Mouse (Mus musculus): Measurements from ENCODE around the gene Isg15. TPM values are rescaled to one million over a fixed set of nuclear protein-coding genes. Genes with fewer than 3 reads are reported as not detected.
"Not testable (repeated sequence)": the region's sequence is repeated elsewhere in the genome, so short reads cannot be mapped to it uniquely, and the experiment has no call there.

Gene Isg15
- total RNA-seq, 2 experiments from 2014 or later, result 3.5 to 7.0 TPM

DNA sequence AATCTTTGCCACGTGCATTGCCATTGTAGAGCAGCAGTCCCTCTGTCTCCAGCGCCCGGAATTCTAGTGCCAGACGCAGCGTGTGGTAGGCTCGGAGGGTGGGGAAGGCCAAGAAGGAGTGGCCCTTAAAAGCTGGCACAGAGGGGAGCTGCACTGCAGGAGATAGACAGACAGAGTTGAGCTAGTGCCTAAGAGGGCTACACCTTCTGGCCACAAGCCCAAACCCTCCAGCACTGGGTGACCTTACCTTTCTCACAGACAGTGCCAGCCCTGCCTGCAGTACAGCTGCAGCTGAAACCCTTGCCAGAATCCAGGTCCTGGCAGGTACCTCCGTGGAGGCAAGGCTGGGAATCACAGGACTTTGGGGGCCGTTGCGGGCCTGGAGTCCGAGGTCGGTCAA lies 28.8 kb downstream of the Isg15 start:
- intact Hi-C loops (cut with DNase I), result no loop called here
- DNase-seq, result peak; percentile 44 to 49

DNA sequence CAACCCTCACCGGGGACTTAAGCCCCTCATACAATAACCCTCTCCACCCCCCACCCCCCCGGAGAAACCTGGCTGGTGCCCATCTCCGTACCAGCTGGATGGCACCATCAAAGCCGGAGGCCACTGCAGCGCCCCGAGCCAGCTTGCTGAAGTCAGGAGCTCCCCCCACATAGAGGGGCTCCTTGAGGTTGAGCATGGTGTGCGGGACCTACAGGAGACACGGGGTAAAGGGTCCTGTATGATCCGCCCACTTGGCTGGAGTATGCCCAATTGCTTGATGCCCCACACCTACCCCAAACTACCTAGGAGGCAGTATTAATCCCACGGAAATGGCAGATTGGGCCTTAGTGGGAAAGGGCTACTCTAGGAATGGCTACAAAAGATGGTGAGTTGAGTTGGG lies 31.5 kb downstream of the Isg15 start:
- DNase-seq, result no peak
- intact Hi-C loops (cut with DNase I), result no loop called here

GRCm38 (mm10) chr4:156168611-156169010 lies 32.0 kb downstream of the Isg15 start:
- intact Hi-C loops (cut with DNase I), result no loop called here
- DNase-seq, result no peak

- no peak for DNase-seq
- intact Hi-C loops (cut with DNase I), result no loop called here
These were observed 34.1 kb downstream of the Isg15 start for GRCm38 (mm10) chr4:156166477-156166876.

- intact Hi-C loops (cut with DNase I), result no loop called here
- DNase-seq, result no peak
These were observed 45.8 kb downstream of the Isg15 start for GRCm38 (mm10) chr4:156154771-156155170.

- intact Hi-C loops (cut with DNase I), result not testable (repeated sequence)
These were observed 49.7 kb downstream of the Isg15 start for GRCm38 (mm10) chr4:156150887-156151286.

More at GRCm38 (mm10) chr4:156150887-156151286, 49.7 kb downstream of the Isg15 start:
- DNase-seq, result not testable (repeated sequence)

Small RNA genes within 50 kb of the gene (microRNA-seq; reads per million reads assigned to microRNA genes)
- 0.67 to 7.2 reads per million in 2 experiments for gene Mir7658 (ENCODE audit: borderline number of aligned reads in 2 of 2)

Other genes starting within 250 kb of the Isg15 start
- gene C1qtnf12, start 238.5 kb downstream of the Isg15 start, total RNA-seq (2021), result 10 to 100 TPM; 15.6 to 16.0 TPM
- 1 to 10 TPM; 2.2 to 2.4 TPM for gene B3galt6, start 208.2 kb downstream of the Isg15 start, total RNA-seq (2021)
- 10 to 100 TPM; 77.9 to 89.1 TPM for gene Sdf4, start 207.9 kb downstream of the Isg15 start, total RNA-seq (2021)
- under 1 TPM; 0.27 to 0.39 TPM for gene Tnfrsf4, start 187.0 kb downstream of the Isg15 start, total RNA-seq (2021)
- gene Tnfrsf18, start 174.7 kb downstream of the Isg15 start, total RNA-seq (2021), result not detected
- not detected for gene Ttll10, start 141.4 kb downstream of the Isg15 start, total RNA-seq (2021)
- 1 to 10 TPM; 3.0 TPM for gene 9430015G10Rik, start 90.8 kb downstream of the Isg15 start, total RNA-seq (2021)
- under 1 TPM in 1 of 2 experiments, not detected in 1; 0.11 TPM for gene Rnf223, start 70.3 kb downstream of the Isg15 start, total RNA-seq (2021)
- gene Agrn, start 3.3 kb downstream of the Isg15 start, total RNA-seq (2021), result 10 to 100 TPM; 34.8 to 42.1 TPM
- 1 to 10 TPM; 7.7 to 8.4 TPM for gene AW011738, start 2.5 kb upstream of the Isg15 start, total RNA-seq (2021)
- gene Perm1, start 15.1 kb upstream of the Isg15 start, total RNA-seq (2021), result 100 to 1,000 TPM; 208 to 223 TPM
- gene Plekhn1, start 34.0 kb upstream of the Isg15 start, total RNA-seq (2021), result 10 to 100 TPM in 1 of 2 experiments, 1 to 10 TPM in 1; 9.2 to 10.2 TPM
- 10 to 100 TPM; 25.0 to 25.9 TPM for gene Noc2l, start 35.2 kb upstream of the Isg15 start, total RNA-seq (2021)
- not detected for gene Samd11, start 54.8 kb upstream of the Isg15 start, total RNA-seq (2021)
- not detected for gene Vmn2r-ps159, start 130.3 kb upstream of the Isg15 start, total RNA-seq (2021)

All from heart, postnatal 36 days (tissue).